16 mouse cellular contexts compared by ENCODE assay signal in genomic region chr1:165661191-165661590, GRCm38 (mm10). TPM values are rescaled to one million over a fixed set of nuclear protein-coding genes. Genes with fewer than 3 reads are reported as not detected.
A peak's percentile ranks its signal among the peaks of the same experiment; 100 is the strongest.
DNase-seq lines count a peak whose midpoint lies in the region; ATAC-seq lines count a peak whose summit lies in the region.
"Had no signal": no experiment of that assay in that cellular context is flagged by ENCODE, and none has a peak within 500 bp of the region (broad histone marks: within the 10 kb centered on the region; RNA-seq: fewer than 3 reads in every experiment).

No protein-coding gene starts in this region.

- no peaks in the 10 kb centered on the region for H3K9me3 ChIP-seq in forebrain, embryonic 13.5 days (replicated peaks)
- no peaks in the 10 kb centered on the region for H3K9me3 ChIP-seq in forebrain, embryonic 14.5 days (replicated peaks; ENCODE audit: control insufficient read depth, low read length)
- H3K9me3 ChIP-seq in hindbrain, embryonic 13.5 days = no peaks in the 10 kb centered on the region
- H3K9me3 ChIP-seq in hindbrain, embryonic 11.5 days (ENCODE audit: control insufficient read depth, low read length) = no peaks in the 10 kb centered on the region
- H3K9me3 ChIP-seq in midbrain, embryonic 13.5 days = no peaks in the 10 kb centered on the region
- H3K9me3 ChIP-seq in midbrain, embryonic 10.5 days (replicated peaks) = no peaks in the 10 kb centered on the region
- H3K9me3 ChIP-seq in neural tube, embryonic 15.5 days (replicated peaks) = no peaks in the 10 kb centered on the region
- H3K9me3 ChIP-seq: G1E; heart, embryonic 13.5 days; lung, embryonic 15.5 days; neural tube, embryonic 13.5 days; stomach, embryonic 15.5 days had no signal

- no peak overlapping the region for H3K4me2 ChIP-seq in forebrain, embryonic 13.5 days
- no peak overlapping the region for H3K4me2 ChIP-seq in forebrain, embryonic 14.5 days (ENCODE audit: low read length)
- H3K4me2 ChIP-seq in hindbrain, embryonic 13.5 days = no peak overlapping the region
- no peak overlapping the region for H3K4me2 ChIP-seq in hindbrain, embryonic 11.5 days (replicated peaks; ENCODE audit: low read depth, low read length)
- no peak overlapping the region for H3K4me2 ChIP-seq in midbrain, embryonic 13.5 days (replicated peaks)
- no peak overlapping the region for H3K4me2 ChIP-seq in neural tube, embryonic 15.5 days
- H3K4me2 ChIP-seq: heart, embryonic 13.5 days; lung, embryonic 15.5 days; neural tube, embryonic 13.5 days; stomach, embryonic 15.5 days had no signal

- H3K9ac ChIP-seq in forebrain, embryonic 13.5 days = no peak overlapping the region
- H3K9ac ChIP-seq in forebrain, embryonic 14.5 days (ENCODE audit: low read length) = no peak overlapping the region
- H3K9ac ChIP-seq in hindbrain, embryonic 13.5 days = no peak overlapping the region
- no peak overlapping the region for H3K9ac ChIP-seq in hindbrain, embryonic 11.5 days (ENCODE audit: low read depth, low read length)
- no peak overlapping the region for H3K9ac ChIP-seq in midbrain, embryonic 13.5 days (replicated peaks)
- H3K9ac ChIP-seq in neural tube, embryonic 15.5 days (replicated peaks) = no peak overlapping the region
- H3K9ac ChIP-seq: liver, embryonic 14.5 days; lung, embryonic 15.5 days; neural tube, embryonic 13.5 days; stomach, embryonic 15.5 days had no signal

- H3K4me1 ChIP-seq in forebrain, embryonic 13.5 days = peaks cover 12% of the 10 kb centered on the region
- peaks cover 7% of the 10 kb centered on the region; the same call in 1 of the 2 replicates for H3K4me1 ChIP-seq in forebrain, embryonic 14.5 days (ENCODE audit: control insufficient read depth, insufficient read depth, low read length)
- peaks cover 16% of the 10 kb centered on the region for H3K4me1 ChIP-seq in hindbrain, embryonic 13.5 days (replicated peaks)
- H3K4me1 ChIP-seq in hindbrain, embryonic 11.5 days (replicated peaks; ENCODE audit: control insufficient read depth, insufficient read depth, low read length) = 0 out of 2 replicates have a peak, but pooled peaks cover 3% of the 10 kb centered on the region
- H3K4me1 ChIP-seq in midbrain, embryonic 13.5 days (replicated peaks) = peaks cover 11% of the 10 kb centered on the region
- peaks cover 15% of the 10 kb centered on the region for H3K4me1 ChIP-seq in midbrain, embryonic 10.5 days
- H3K4me1 ChIP-seq in neural tube, embryonic 15.5 days = peaks cover 11% of the 10 kb centered on the region; the same call in 1 of the 2 replicates
- H3K4me1 ChIP-seq: stomach, embryonic 15.5 days had no signal

- H3K27me3 ChIP-seq in forebrain, embryonic 13.5 days = no peaks in the 10 kb centered on the region
- H3K27me3 ChIP-seq in forebrain, embryonic 14.5 days (replicated peaks; ENCODE audit: control insufficient read depth, insufficient read depth, low read length) = no peaks in the 10 kb centered on the region
- no peaks in the 10 kb centered on the region for H3K27me3 ChIP-seq in hindbrain, embryonic 13.5 days
- H3K27me3 ChIP-seq in hindbrain, embryonic 11.5 days (ENCODE audit: control insufficient read depth, insufficient read depth, low read length) = no peaks in the 10 kb centered on the region
- no peaks in the 10 kb centered on the region for H3K27me3 ChIP-seq in midbrain, embryonic 13.5 days
- no peaks in the 10 kb centered on the region; the same call in 1 of the 2 replicates for H3K27me3 ChIP-seq in midbrain, embryonic 10.5 days (ENCODE audit: low read depth, poor library complexity, severe bottlenecking)
- peaks cover 4% of the 10 kb centered on the region; the same call in 1 of the 2 replicates for H3K27me3 ChIP-seq in neural tube, embryonic 15.5 days (replicated peaks)
- H3K27me3 ChIP-seq: CH12.LX; heart, embryonic 13.5 days; lung, embryonic 15.5 days; neural tube, embryonic 13.5 days; stomach, embryonic 15.5 days had no signal

- no peak overlapping the region for H3K4me3 ChIP-seq in forebrain, embryonic 13.5 days
- H3K4me3 ChIP-seq in forebrain, embryonic 14.5 days (ENCODE audit: low read depth, low read length) = no peak overlapping the region
- no peak overlapping the region for H3K4me3 ChIP-seq in hindbrain, embryonic 13.5 days
- no peak overlapping the region for H3K4me3 ChIP-seq in hindbrain, embryonic 11.5 days (ENCODE audit: low read depth, low read length)
- no peak overlapping the region for H3K4me3 ChIP-seq in midbrain, embryonic 13.5 days (replicated peaks)
- H3K4me3 ChIP-seq in midbrain, embryonic 10.5 days = no peak overlapping the region
- H3K4me3 ChIP-seq in neural tube, embryonic 15.5 days (replicated peaks) = no peak overlapping the region
- H3K4me3 ChIP-seq: heart, embryonic 13.5 days; lung, embryonic 15.5 days; neural tube, embryonic 13.5 days; stomach, embryonic 15.5 days had no signal

- 0 out of 2 replicates have a peak, but pooled peaks have one; percentile 14 for ATAC-seq in forebrain, embryonic 13.5 days
- ATAC-seq in forebrain, embryonic 14.5 days = no peak
- peak; percentile 40; the same call in 1 of the 2 replicates for ATAC-seq in hindbrain, embryonic 13.5 days (ENCODE audit: low FRiP score)
- no peak for ATAC-seq in hindbrain, embryonic 11.5 days (ENCODE audit: low FRiP score)
- ATAC-seq in midbrain, embryonic 13.5 days = peak; percentile 37
- ATAC-seq in neural tube, embryonic 15.5 days (ENCODE audit: low FRiP score) = peak; percentile 32; the same call in 1 of the 2 replicates
- ATAC-seq: Patski had no signal

- WGBS in forebrain, embryonic 13.5 days = 65% methylated on average over 3 of the region's 3 CpGs
- WGBS in forebrain, embryonic 14.5 days = 65% methylated on average over 3 of the region's 3 CpGs
- WGBS in hindbrain, embryonic 13.5 days = 57% methylated on average over 3 of the region's 3 CpGs
- 57% methylated on average over 3 of the region's 3 CpGs for WGBS in hindbrain, embryonic 11.5 days
- WGBS in midbrain, embryonic 13.5 days = 55% methylated on average over 3 of the region's 3 CpGs
- 64% methylated on average over 3 of the region's 3 CpGs for WGBS in midbrain, embryonic 10.5 days
- WGBS in neural tube, embryonic 15.5 days = 59% methylated on average over 3 of the region's 3 CpGs

- no peaks in the 10 kb centered on the region for H3K36me3 ChIP-seq in forebrain, embryonic 13.5 days (ENCODE audit: poor library complexity, severe bottlenecking)
- no peaks in the 10 kb centered on the region for H3K36me3 ChIP-seq in forebrain, embryonic 14.5 days (ENCODE audit: control insufficient read depth, insufficient read depth, low read length)
- H3K36me3 ChIP-seq in hindbrain, embryonic 13.5 days = no peaks in the 10 kb centered on the region
- H3K36me3 ChIP-seq in hindbrain, embryonic 11.5 days (ENCODE audit: control insufficient read depth, insufficient read depth, low read length) = no peaks in the 10 kb centered on the region
- no peaks in the 10 kb centered on the region for H3K36me3 ChIP-seq in midbrain, embryonic 13.5 days
- no peaks in the 10 kb centered on the region for H3K36me3 ChIP-seq in midbrain, embryonic 10.5 days
- no peaks in the 10 kb centered on the region for H3K36me3 ChIP-seq in neural tube, embryonic 15.5 days
- H3K36me3 ChIP-seq: neural tube, embryonic 13.5 days had no signal

- no peak for DNase-seq in forebrain, embryonic 14.5 days (ENCODE audit: low spot score)
- DNase-seq in hindbrain, embryonic 11.5 days (ENCODE audit: low spot score) = no peak
- DNase-seq in midbrain, embryonic 10.5 days (ENCODE audit: low spot score) = no peak
- no peak for DNase-seq in liver

- H3K27ac ChIP-seq in forebrain, embryonic 13.5 days = no peak overlapping the region
- H3K27ac ChIP-seq in forebrain, embryonic 14.5 days (ENCODE audit: low read depth, low read length) = no peak overlapping the region
- H3K27ac ChIP-seq in hindbrain, embryonic 13.5 days = no peak overlapping the region
- H3K27ac ChIP-seq in hindbrain, embryonic 11.5 days (ENCODE audit: low read depth, low read length) = no peak overlapping the region
- no peak overlapping the region for H3K27ac ChIP-seq in midbrain, embryonic 13.5 days
- H3K27ac ChIP-seq in midbrain, embryonic 10.5 days (replicated peaks) = no peak overlapping the region
- no peak overlapping the region for H3K27ac ChIP-seq in neural tube, embryonic 15.5 days (replicated peaks)
- H3K27ac ChIP-seq: liver, embryonic 14.5 days; lung, embryonic 15.5 days; neural tube, embryonic 13.5 days; stomach, embryonic 15.5 days had no signal

RNA-seq across cellular contexts. Expression of gene Mpzl1, which starts 26.9 kb away (rescaled TPM):
- 127 and 131 TPM in 2 replicates for polyA plus RNA-seq in forebrain, embryonic 13.5 days (2015; fragmentation: Nextera tagmentation; extraction: Ambion mirVana)
- polyA plus RNA-seq in forebrain, embryonic 14.5 days (2014; fragmentation: Nextera tagmentation; extraction: Ambion mirVana) = 159 and 160 TPM in 2 replicates
- polyA plus RNA-seq in hindbrain, embryonic 13.5 days (2015; fragmentation: Nextera tagmentation; extraction: Ambion mirVana) = 151 and 157 TPM in 2 replicates
- polyA plus RNA-seq in hindbrain, embryonic 11.5 days (2014; fragmentation: Nextera tagmentation; extraction: Ambion mirVana) = 149 and 150 TPM in 2 replicates
- 135 and 147 TPM in 2 replicates for polyA plus RNA-seq in midbrain, embryonic 13.5 days (2015; fragmentation: Nextera tagmentation; extraction: Ambion mirVana)
- polyA plus RNA-seq in midbrain, embryonic 10.5 days (2016; fragmentation: Nextera tagmentation; extraction: Ambion mirVana) = 134 TPM in 2 replicates
- 159 and 163 TPM in 2 replicates for polyA plus RNA-seq in neural tube, embryonic 15.5 days (2015; fragmentation: Nextera tagmentation; extraction: Ambion mirVana)

RNA-seq across cellular contexts. Expression of gene Rcsd1, which starts 48.4 kb away (rescaled TPM):
- polyA plus RNA-seq in forebrain, embryonic 13.5 days (2015; fragmentation: Nextera tagmentation; extraction: Ambion mirVana) = 6.5 and 7.0 TPM in 2 replicates
- polyA plus RNA-seq in forebrain, embryonic 14.5 days (2014; fragmentation: Nextera tagmentation; extraction: Ambion mirVana) = 3.3 and 4.4 TPM in 2 replicates
- 12.4 and 13.5 TPM in 2 replicates for polyA plus RNA-seq in hindbrain, embryonic 13.5 days (2015; fragmentation: Nextera tagmentation; extraction: Ambion mirVana)
- 8.5 and 9.4 TPM in 2 replicates for polyA plus RNA-seq in hindbrain, embryonic 11.5 days (2014; fragmentation: Nextera tagmentation; extraction: Ambion mirVana)
- polyA plus RNA-seq in midbrain, embryonic 13.5 days (2015; fragmentation: Nextera tagmentation; extraction: Ambion mirVana) = 8.0 and 8.3 TPM in 2 replicates
- 8.6 and 8.7 TPM in 2 replicates for polyA plus RNA-seq in midbrain, embryonic 10.5 days (2016; fragmentation: Nextera tagmentation; extraction: Ambion mirVana)
- 8.1 and 29.8 TPM in 2 replicates for polyA plus RNA-seq in neural tube, embryonic 15.5 days (2015; fragmentation: Nextera tagmentation; extraction: Ambion mirVana)

Comparison
In these comparisons a context has a peak if more than half of its experiments do, and no peak if none do; other contexts are left out.
1. ATAC-seq: peak in forebrain, embryonic 13.5 days (single experiment), hindbrain, embryonic 13.5 days (single experiment), midbrain, embryonic 13.5 days (single experiment) and neural tube, embryonic 15.5 days (single experiment); none in forebrain, embryonic 14.5 days (single experiment) and hindbrain, embryonic 11.5 days (single experiment).